24 mouse cellular contexts compared by ENCODE assay signal in the genomic region with DNA sequence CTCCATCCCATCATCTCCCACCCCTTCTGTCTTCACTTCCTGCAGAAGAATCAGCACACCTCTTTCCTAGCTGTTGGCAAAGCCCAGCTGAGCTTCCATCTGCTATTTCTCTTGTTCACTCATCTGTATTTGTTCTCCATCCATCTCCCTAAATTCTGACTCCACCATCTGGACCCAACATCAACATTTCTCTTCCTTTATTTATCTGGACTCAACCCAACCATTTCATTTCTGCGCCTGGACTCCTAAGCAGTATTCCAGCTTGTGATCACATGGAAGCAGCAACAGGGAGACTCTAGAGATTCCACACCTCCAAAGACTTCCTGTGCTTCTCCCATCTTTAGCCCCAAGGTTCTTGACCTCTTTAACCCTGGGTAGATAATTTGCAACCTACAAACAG.
A peak's percentile ranks its signal among the peaks of the same experiment; 100 is the strongest.
DNase-seq lines count a peak whose midpoint lies in the region; ATAC-seq and TF ChIP-seq lines count a peak whose summit lies in the region.
"Had no signal": no experiment of that assay in that cellular context is flagged by ENCODE, and none has a peak within 500 bp of the region (broad histone marks: within the 10 kb centered on the region; RNA-seq: fewer than 3 reads in every experiment).

No protein-coding gene starts in this region.

- H3K9me3 ChIP-seq in embryonic facial prominence, embryonic 14.5 days (ENCODE audit: control insufficient read depth, low read length), result no peaks in the 10 kb centered on the region
- H3K9me3 ChIP-seq in embryonic facial prominence, embryonic 10.5 days, result no peaks in the 10 kb centered on the region
- no peaks in the 10 kb centered on the region for H3K9me3 ChIP-seq in lung, embryonic 14.5 days (ENCODE audit: low read depth, low read length)
- H3K9me3 ChIP-seq in limb, embryonic 15.5 days, result no peaks in the 10 kb centered on the region
- H3K9me3 ChIP-seq in stomach, embryonic 16.5 days (replicated peaks; ENCODE audit: control insufficient read depth, low read length), result no peaks in the 10 kb centered on the region
- H3K9me3 ChIP-seq: embryonic facial prominence, embryonic 12.5 days; forebrain, embryonic 10.5 days; forebrain, embryonic 13.5 days; hindbrain, embryonic 13.5 days had no signal

- H3K4me2 ChIP-seq in embryonic facial prominence, embryonic 14.5 days (ENCODE audit: low read depth, low read length), result no peak overlapping the region
- H3K4me2 ChIP-seq in lung, embryonic 14.5 days, result no peak overlapping the region
- no peak overlapping the region for H3K4me2 ChIP-seq in limb, embryonic 15.5 days
- no peak overlapping the region for H3K4me2 ChIP-seq in stomach, embryonic 16.5 days (ENCODE audit: low read depth, low read length)
- H3K4me2 ChIP-seq: embryonic facial prominence, embryonic 12.5 days; forebrain, embryonic 13.5 days; heart, embryonic 11.5 days; hindbrain, embryonic 13.5 days had no signal

- no peaks in the 10 kb centered on the region for H3K4me1 ChIP-seq in embryonic facial prominence, embryonic 14.5 days (ENCODE audit: control insufficient read depth, insufficient read depth, low read length)
- H3K4me1 ChIP-seq in embryonic facial prominence, embryonic 10.5 days, result no peaks in the 10 kb centered on the region
- H3K4me1 ChIP-seq in lung, embryonic 14.5 days (ENCODE audit: insufficient read depth), result no peaks in the 10 kb centered on the region
- no peaks in the 10 kb centered on the region for H3K4me1 ChIP-seq in limb, embryonic 15.5 days
- H3K4me1 ChIP-seq in stomach, embryonic 16.5 days (ENCODE audit: control insufficient read depth, insufficient read depth, low read length), result no peaks in the 10 kb centered on the region
- H3K4me1 ChIP-seq: embryonic facial prominence, embryonic 12.5 days; hindbrain, embryonic 13.5 days had no signal

- DNase-seq in embryonic facial prominence, embryonic 14.5 days (ENCODE audit: low spot score), result peak; percentile 41
- no peak for DNase-seq in embryonic facial prominence, embryonic 10.5 days (ENCODE audit: low spot score)
- peak; percentile 58 for DNase-seq in lung, embryonic 14.5 days
- DNase-seq in lung, postnatal 25 days (ENCODE audit: low spot score), result no peak
- no peak for DNase-seq in layer of hippocampus, adult 8-10 months (ENCODE audit: low spot score in 2 of 2)
- DNase-seq: adrenal gland, adult 8-10 months; adrenal gland, postnatal 25 days; cerebellum, adult 18-20 months; cerebellum, adult 9-10 months; cerebellum, postnatal 14 days; gastrocnemius, adult 2 months; heart, adult 11 months had no signal

- H3K9ac ChIP-seq in embryonic facial prominence, embryonic 14.5 days (ENCODE audit: low read depth, low read length), result no peak overlapping the region
- H3K9ac ChIP-seq in lung, embryonic 14.5 days, result no peak overlapping the region
- H3K9ac ChIP-seq in limb, embryonic 15.5 days, result no peak overlapping the region
- H3K9ac ChIP-seq in stomach, embryonic 16.5 days (ENCODE audit: low read length), result no peak overlapping the region
- H3K9ac ChIP-seq: embryonic facial prominence, embryonic 12.5 days; forebrain, embryonic 13.5 days; hindbrain, embryonic 13.5 days had no signal

- WGBS in embryonic facial prominence, embryonic 14.5 days, result 69% methylated on average over 1 of the region's 1 CpGs
- WGBS in embryonic facial prominence, embryonic 10.5 days, result 84% methylated on average over 1 of the region's 1 CpGs
- 55% methylated on average over 1 of the region's 1 CpGs for WGBS in lung, embryonic 14.5 days
- WGBS in limb, embryonic 15.5 days, result 64% methylated on average over 1 of the region's 1 CpGs
- WGBS in stomach, embryonic 16.5 days, result 49% methylated on average over 1 of the region's 1 CpGs

- TF ChIP-seq CTCF in lung, embryonic 14.5 days (IDR thresholded peaks at IDR 0.05; ENCODE audit: low read depth), result no peak

- ATAC-seq in embryonic facial prominence, embryonic 14.5 days (ENCODE audit: low read depth), result no peak
- ATAC-seq in lung, embryonic 14.5 days (ENCODE audit: insufficient read depth), result peak; percentile 58
- no peak for ATAC-seq in limb, embryonic 15.5 days (ENCODE audit: insufficient number of reproducible peaks, low FRiP score, low TSS enrichment, low read depth)
- peak; percentile 40; the same call in 1 of the 2 replicates for ATAC-seq in stomach, embryonic 16.5 days (ENCODE audit: insufficient read depth, low FRiP score)
- no peak for ATAC-seq in frontal cortex, adult (ENCODE audit: low TSS enrichment)
- ATAC-seq: activated CD4-positive, CD25-positive, alpha-beta regulatory T cell, adult 4 months; forebrain, embryonic 13.5 days; forebrain, embryonic 16.5 days; hindbrain, embryonic 16.5 days had no signal

- no peaks in the 10 kb centered on the region for H3K36me3 ChIP-seq in embryonic facial prominence, embryonic 14.5 days (ENCODE audit: control insufficient read depth, insufficient read depth, low read length)
- no peaks in the 10 kb centered on the region for H3K36me3 ChIP-seq in embryonic facial prominence, embryonic 10.5 days (replicated peaks)
- H3K36me3 ChIP-seq in lung, embryonic 14.5 days (ENCODE audit: insufficient read depth), result no peaks in the 10 kb centered on the region
- no peaks in the 10 kb centered on the region for H3K36me3 ChIP-seq in limb, embryonic 15.5 days
- no peaks in the 10 kb centered on the region for H3K36me3 ChIP-seq in stomach, embryonic 16.5 days (ENCODE audit: control insufficient read depth, insufficient read depth, low read length)
- H3K36me3 ChIP-seq: embryonic facial prominence, embryonic 12.5 days; forebrain, embryonic 10.5 days; hindbrain, embryonic 13.5 days had no signal

- no peak overlapping the region for H3K4me3 ChIP-seq in embryonic facial prominence, embryonic 14.5 days (ENCODE audit: low read depth, low read length)
- no peak overlapping the region for H3K4me3 ChIP-seq in embryonic facial prominence, embryonic 10.5 days
- no peak overlapping the region for H3K4me3 ChIP-seq in lung, embryonic 14.5 days (ENCODE audit: low read depth, low read length)
- no peak overlapping the region for H3K4me3 ChIP-seq in limb, embryonic 15.5 days
- no peak overlapping the region for H3K4me3 ChIP-seq in stomach, embryonic 16.5 days (replicated peaks; ENCODE audit: low read length)
- H3K4me3 ChIP-seq: embryonic facial prominence, embryonic 12.5 days; erythroblast, embryonic 14.5 days; forebrain, embryonic 10.5 days; forebrain, embryonic 13.5 days; gastrocnemius, adult 2 months; hindbrain, embryonic 13.5 days had no signal

- no peaks in the 10 kb centered on the region for H3K27me3 ChIP-seq in embryonic facial prominence, embryonic 14.5 days (replicated peaks; ENCODE audit: control insufficient read depth, insufficient read depth, low read length)
- no peaks in the 10 kb centered on the region for H3K27me3 ChIP-seq in embryonic facial prominence, embryonic 10.5 days (replicated peaks; ENCODE audit: low read depth, poor library complexity, severe bottlenecking)
- no peaks in the 10 kb centered on the region for H3K27me3 ChIP-seq in lung, embryonic 14.5 days (ENCODE audit: insufficient read depth, low read length)
- H3K27me3 ChIP-seq in limb, embryonic 15.5 days, result no peaks in the 10 kb centered on the region
- H3K27me3 ChIP-seq in stomach, embryonic 16.5 days (ENCODE audit: control insufficient read depth, insufficient read depth, low read length), result no peaks in the 10 kb centered on the region
- H3K27me3 ChIP-seq: embryonic facial prominence, embryonic 12.5 days; forebrain, embryonic 13.5 days; hindbrain, embryonic 13.5 days had no signal

- H3K27ac ChIP-seq in embryonic facial prominence, embryonic 14.5 days (replicated peaks; ENCODE audit: low read depth, low read length), result no peak overlapping the region
- no peak overlapping the region for H3K27ac ChIP-seq in embryonic facial prominence, embryonic 10.5 days (replicated peaks)
- H3K27ac ChIP-seq in lung, embryonic 14.5 days (ENCODE audit: low read depth), result no peak overlapping the region
- peak overlapping the region; percentile 27; the same call in 1 of the 2 replicates for H3K27ac ChIP-seq in limb, embryonic 15.5 days
- peak overlapping the region; percentile 27; the same call in 1 of the 2 replicates for H3K27ac ChIP-seq in stomach, embryonic 16.5 days (ENCODE audit: low read length)
- H3K27ac ChIP-seq: embryonic facial prominence, embryonic 12.5 days; forebrain, embryonic 10.5 days; forebrain, embryonic 13.5 days; gastrocnemius, adult 2 months; hindbrain, embryonic 13.5 days had no signal

Comparison
In these comparisons a context has a peak if more than half of its experiments do, and no peak if none do; other contexts are left out.
1. DNase-seq: peak in embryonic facial prominence, embryonic 14.5 days (single experiment) and lung, embryonic 14.5 days (single experiment); none in embryonic facial prominence, embryonic 10.5 days (single experiment), lung, postnatal 25 days (single experiment) and layer of hippocampus, adult 8-10 months (0 of 2).
2. ATAC-seq: peak in lung, embryonic 14.5 days (single experiment) and stomach, embryonic 16.5 days (single experiment); none in embryonic facial prominence, embryonic 14.5 days (single experiment), limb, embryonic 15.5 days (single experiment) and frontal cortex, adult (single experiment).
3. H3K27ac ChIP-seq: peak in limb, embryonic 15.5 days (single experiment) and stomach, embryonic 16.5 days (single experiment); none in embryonic facial prominence, embryonic 14.5 days (single experiment), embryonic facial prominence, embryonic 10.5 days (single experiment) and lung, embryonic 14.5 days (single experiment).